ENCODE assay signal across 9 mouse cellular contexts in genomic region chr17:23969231-23969630, GRCm38 (mm10). TPM values are rescaled to one million over a fixed set of nuclear protein-coding genes. Genes with fewer than 3 reads are reported as not detected.
DNase-seq lines count a peak whose midpoint lies in the region; ATAC-seq and TF ChIP-seq lines count a peak whose summit lies in the region.
"Had no signal": no experiment of that assay in that cellular context is flagged by ENCODE, and none has a peak within 500 bp of the region (broad histone marks: within the 10 kb centered on the region; RNA-seq: fewer than 3 reads in every experiment).

No protein-coding gene starts in this region.

- no peaks in the 10 kb centered on the region for H3K27me3 ChIP-seq in liver, embryonic 12.5 days (replicated peaks)
- no peaks in the 10 kb centered on the region for H3K27me3 ChIP-seq in embryonic facial prominence, embryonic 10.5 days (replicated peaks; ENCODE audit: low read depth, poor library complexity, severe bottlenecking)
- no peaks in the 10 kb centered on the region for H3K27me3 ChIP-seq in liver, embryonic 14.5 days (ENCODE audit: control insufficient read depth, insufficient read depth, low read length)
- H3K27me3 ChIP-seq: heart, embryonic 13.5 days had no signal

- H3K4me1 ChIP-seq in liver, embryonic 12.5 days = no peaks in the 10 kb centered on the region
- no peaks in the 10 kb centered on the region for H3K4me1 ChIP-seq in embryonic facial prominence, embryonic 10.5 days
- no peaks in the 10 kb centered on the region; a peak in 1 of 4 replicates for H3K4me1 ChIP-seq in liver, embryonic 14.5 days (replicated peaks; ENCODE audit: control insufficient read depth in 2 of 2, insufficient read depth in 2 of 2, low read length in 1 of 2)
- H3K4me1 ChIP-seq: heart, embryonic 13.5 days had no signal

- H3K27ac ChIP-seq in liver, embryonic 12.5 days = no peak overlapping the region
- H3K27ac ChIP-seq in embryonic facial prominence, embryonic 10.5 days (replicated peaks) = no peak overlapping the region
- H3K27ac ChIP-seq in liver, embryonic 14.5 days = no peak overlapping the region
- H3K27ac ChIP-seq: heart, embryonic 13.5 days had no signal

- no peak overlapping the region for H3K4me2 ChIP-seq in liver, embryonic 12.5 days
- H3K4me2 ChIP-seq in liver, embryonic 14.5 days (ENCODE audit: low read depth) = no peak overlapping the region
- H3K4me2 ChIP-seq: heart, embryonic 13.5 days had no signal

- TF ChIP-seq EP300 in liver, embryonic 14.5 days (IDR thresholded peaks at IDR 0.05; ENCODE audit: low read depth) = no peak

- WGBS in liver, embryonic 12.5 days (ENCODE audit: insufficient replicate concordance) = 6% methylated on average over 1 of the region's 1 CpGs
- WGBS in embryonic facial prominence, embryonic 10.5 days = 3% methylated on average over 1 of the region's 1 CpGs
- 0% methylated on average over 1 of the region's 1 CpGs for WGBS in liver, embryonic 14.5 days (ENCODE audit: insufficient replicate concordance)

- TF ChIP-seq CTCF in liver, embryonic 14.5 days (IDR thresholded peaks at IDR 0.05; ENCODE audit: low read depth) = peak; percentile 83

- ATAC-seq in liver, embryonic 12.5 days = no peak
- no peak for ATAC-seq in liver, embryonic 14.5 days (ENCODE audit: insufficient read depth)

- H3K9ac ChIP-seq in liver, embryonic 12.5 days = no peak overlapping the region
- no peak overlapping the region for H3K9ac ChIP-seq in liver, embryonic 14.5 days (replicated peaks)
- H3K9ac ChIP-seq: heart, embryonic 13.5 days had no signal

- no peaks in the 10 kb centered on the region for H3K9me3 ChIP-seq in liver, embryonic 12.5 days (replicated peaks)
- H3K9me3 ChIP-seq in embryonic facial prominence, embryonic 10.5 days = no peaks in the 10 kb centered on the region
- H3K9me3 ChIP-seq in liver, embryonic 14.5 days (ENCODE audit: control insufficient read depth, low read length) = no peaks in the 10 kb centered on the region
- H3K9me3 ChIP-seq: heart, embryonic 13.5 days had no signal

- peak; percentile 76 for DNase-seq in liver
- DNase-seq in adrenal gland, postnatal 25 days = peak; percentile 85
- peak; percentile 75 for DNase-seq in embryonic facial prominence, embryonic 10.5 days (ENCODE audit: low spot score)
- peak; percentile 90 for DNase-seq in kidney, postnatal 10 days
- DNase-seq in liver, embryonic 14.5 days (ENCODE audit: low read depth in 3 of 3, low spot score in 3 of 3) = peak; percentile 29 to 35 (median 31)
- peak; percentile 79 for DNase-seq in retina, embryonic 14.5 days (ENCODE audit: low spot score)
- peak; percentile 69 to 76 for DNase-seq in thymus, postnatal 36 days

- no peaks in the 10 kb centered on the region for H3K36me3 ChIP-seq in liver, embryonic 12.5 days
- H3K36me3 ChIP-seq in embryonic facial prominence, embryonic 10.5 days (replicated peaks) = no peaks in the 10 kb centered on the region
- H3K36me3 ChIP-seq in liver, embryonic 14.5 days (replicated peaks; ENCODE audit: control insufficient read depth, insufficient read depth, low read depth) = no peaks in the 10 kb centered on the region
- H3K36me3 ChIP-seq: heart, embryonic 13.5 days had no signal

- no peak overlapping the region for H3K4me3 ChIP-seq in liver, embryonic 12.5 days
- H3K4me3 ChIP-seq in embryonic facial prominence, embryonic 10.5 days = no peak overlapping the region
- no peak overlapping the region for H3K4me3 ChIP-seq in liver, embryonic 14.5 days (ENCODE audit: insufficient read depth in 1 of 2, low read depth in 2 of 2, low read length in 2 of 2)
- H3K4me3 ChIP-seq: heart, embryonic 13.5 days had no signal

RNA-seq across cellular contexts. Expression of gene Prss30, which starts 11.1 kb away (rescaled TPM):
- polyA plus RNA-seq in liver, embryonic 12.5 days (2016; fragmentation: Nextera tagmentation; extraction: Ambion mirVana) = not detected in 2 replicates
- total RNA-seq in adrenal gland, postnatal 25 days (2021) = 0.36 TPM in 1 of 2 replicates, not detected in the other
- not detected in 2 replicates for polyA plus RNA-seq in embryonic facial prominence, embryonic 10.5 days (2016; fragmentation: Nextera tagmentation; extraction: Ambion mirVana)
- 0.07 and 0.13 TPM in 2 replicates for polyA plus RNA-seq in liver, embryonic 14.5 days (2012; rRNA removed)
- polyA plus RNA-seq in liver, embryonic 14.5 days (2014; fragmentation: Nextera tagmentation; extraction: Ambion mirVana) = 0.06 TPM in 1 of 2 replicates, not detected in the other
- polyA plus RNA-seq: heart, embryonic 13.5 days had no signal

RNA-seq across cellular contexts. Expression of gene Sbpl, which starts 14.2 kb away (rescaled TPM):
- not detected in 2 replicates for polyA plus RNA-seq in liver, embryonic 12.5 days (2016; fragmentation: Nextera tagmentation; extraction: Ambion mirVana)
- total RNA-seq in adrenal gland, postnatal 25 days (2021) = not detected in 2 replicates
- polyA plus RNA-seq in embryonic facial prominence, embryonic 10.5 days (2016; fragmentation: Nextera tagmentation; extraction: Ambion mirVana) = not detected in 2 replicates
- polyA plus RNA-seq in liver, embryonic 14.5 days (2012; rRNA removed) = not detected in 2 replicates
- not detected in 2 replicates for polyA plus RNA-seq in liver, embryonic 14.5 days (2014; fragmentation: Nextera tagmentation; extraction: Ambion mirVana)
- polyA plus RNA-seq: heart, embryonic 13.5 days had no signal

RNA-seq across cellular contexts. Expression of gene Sbp, which starts 27.8 kb away (rescaled TPM):
- not detected in 2 replicates for polyA plus RNA-seq in liver, embryonic 12.5 days (2016; fragmentation: Nextera tagmentation; extraction: Ambion mirVana)
- total RNA-seq in adrenal gland, postnatal 25 days (2021) = not detected in 2 replicates
- polyA plus RNA-seq in embryonic facial prominence, embryonic 10.5 days (2016; fragmentation: Nextera tagmentation; extraction: Ambion mirVana) = not detected in 2 replicates
- not detected in 2 replicates for polyA plus RNA-seq in liver, embryonic 14.5 days (2012; rRNA removed)
- not detected in 2 replicates for polyA plus RNA-seq in liver, embryonic 14.5 days (2014; fragmentation: Nextera tagmentation; extraction: Ambion mirVana)
- polyA plus RNA-seq: heart, embryonic 13.5 days had no signal

RNA-seq across cellular contexts. Expression of gene Prss22, which starts 28.7 kb away (rescaled TPM):
- polyA plus RNA-seq in liver, embryonic 12.5 days (2016; fragmentation: Nextera tagmentation; extraction: Ambion mirVana) = not detected in 2 replicates
- not detected in 2 replicates for total RNA-seq in adrenal gland, postnatal 25 days (2021)
- 3.0 and 3.6 TPM in 2 replicates for polyA plus RNA-seq in embryonic facial prominence, embryonic 10.5 days (2016; fragmentation: Nextera tagmentation; extraction: Ambion mirVana)
- not detected in 2 replicates for polyA plus RNA-seq in liver, embryonic 14.5 days (2012; rRNA removed)
- polyA plus RNA-seq in liver, embryonic 14.5 days (2014; fragmentation: Nextera tagmentation; extraction: Ambion mirVana) = not detected in 2 replicates

RNA-seq across cellular contexts. Expression of gene Dcpp3, which starts 52.0 kb away (rescaled TPM):
- not detected in 2 replicates for polyA plus RNA-seq in liver, embryonic 12.5 days (2016; fragmentation: Nextera tagmentation; extraction: Ambion mirVana)
- not detected in 2 replicates for total RNA-seq in adrenal gland, postnatal 25 days (2021)
- not detected in 2 replicates for polyA plus RNA-seq in embryonic facial prominence, embryonic 10.5 days (2016; fragmentation: Nextera tagmentation; extraction: Ambion mirVana)
- polyA plus RNA-seq in liver, embryonic 14.5 days (2012; rRNA removed) = not detected in 2 replicates
- not detected in 2 replicates for polyA plus RNA-seq in liver, embryonic 14.5 days (2014; fragmentation: Nextera tagmentation; extraction: Ambion mirVana)
- polyA plus RNA-seq: heart, embryonic 13.5 days had no signal

Comparison
In these comparisons a context has a peak if more than half of its experiments do, and no peak if none do; other contexts are left out.
1. DNase-seq: peak in every context shown above with its lines; median percentile 90 in kidney, postnatal 10 days; 85 in adrenal gland, postnatal 25 days; 79 in retina, embryonic 14.5 days; 76 in liver; 75 in embryonic facial prominence, embryonic 10.5 days; 72 in thymus, postnatal 36 days; 31 in liver, embryonic 14.5 days.